8 mouse cellular contexts compared by ENCODE assay signal in genomic region chr14:21143406-21144115, GRCm38 (mm10).
DNase-seq lines count a peak whose midpoint lies in the region; ATAC-seq and TF ChIP-seq lines count a peak whose summit lies in the region.

No protein-coding gene starts in this region.

- DNase-seq in hindbrain, embryonic 11.5 days (ENCODE audit: low spot score): peak; percentile 65
- DNase-seq in 416B (ENCODE audit: low read depth) (peak; percentile 80), Patski (ENCODE audit: low read depth, low spot score) (no peak)
- DNase-seq in naive thymus-derived CD4-positive, alpha-beta T cell, adult 2 months (ENCODE audit: low read depth): peak; percentile 35

- TF ChIP-seq CTCF in Patski (IDR thresholded peaks at IDR 0.05): peak; percentile 70

- no peak overlapping the region for H3K4me2 ChIP-seq in hindbrain, embryonic 11.5 days (replicated peaks; ENCODE audit: low read depth, low read length)
- no peak overlapping the region for H3K4me2 ChIP-seq in hindbrain, embryonic 16.5 days (ENCODE audit: low read length)
- no peak overlapping the region for H3K4me2 ChIP-seq in kidney, embryonic 14.5 days (replicated peaks; ENCODE audit: low read depth, low read length)

- H3K9me3 ChIP-seq in hindbrain, embryonic 11.5 days (ENCODE audit: control insufficient read depth, low read length): no peaks in the 10 kb centered on the region
- H3K9me3 ChIP-seq in hindbrain, embryonic 16.5 days (ENCODE audit: control insufficient read depth, low read length): no peaks in the 10 kb centered on the region
- H3K9me3 ChIP-seq in kidney, embryonic 14.5 days (ENCODE audit: control insufficient read depth, low read length): no peaks in the 10 kb centered on the region

- H3K9ac ChIP-seq in hindbrain, embryonic 11.5 days (ENCODE audit: low read depth, low read length): no peak overlapping the region
- no peak overlapping the region for H3K9ac ChIP-seq in hindbrain, embryonic 16.5 days (ENCODE audit: low read depth, low read length)
- H3K9ac ChIP-seq in kidney, embryonic 14.5 days (ENCODE audit: low read depth, low read length): no peak overlapping the region

- no peaks in the 10 kb centered on the region for H3K36me3 ChIP-seq in hindbrain, embryonic 11.5 days (ENCODE audit: control insufficient read depth, insufficient read depth, low read length)
- H3K36me3 ChIP-seq in hindbrain, embryonic 16.5 days (ENCODE audit: control insufficient read depth, insufficient read depth, low read length): no peaks in the 10 kb centered on the region
- H3K36me3 ChIP-seq in kidney, embryonic 14.5 days (ENCODE audit: control insufficient read depth, insufficient read depth, low read length): no peaks in the 10 kb centered on the region

- H3K4me3 ChIP-seq in hindbrain, embryonic 11.5 days (ENCODE audit: low read depth, low read length): no peak overlapping the region
- H3K4me3 ChIP-seq in hindbrain, embryonic 16.5 days (ENCODE audit: low read length): no peak overlapping the region
- no peak overlapping the region for H3K4me3 ChIP-seq in kidney, embryonic 14.5 days (ENCODE audit: low read length)

- ATAC-seq in hindbrain, embryonic 11.5 days (ENCODE audit: low FRiP score): no peak
- no peak for ATAC-seq in hindbrain, embryonic 16.5 days
- no peak for ATAC-seq in Patski
- 0 out of 2 replicates have a peak, but pooled peaks have one; percentile 42 for ATAC-seq in erythroid progenitor cell, adult 5-6 weeks (replicated peaks; ENCODE audit: low FRiP score, poor library complexity, severe bottlenecking)
- ATAC-seq in kidney, embryonic 14.5 days (ENCODE audit: low FRiP score, low TSS enrichment): peak; percentile 52
- no peak for ATAC-seq in cerebellum, adult (ENCODE audit: insufficient number of reproducible peaks, low FRiP score, low TSS enrichment)

- WGBS in hindbrain, embryonic 11.5 days: 83% methylated on average over 8 of the region's 8 CpGs
- WGBS in hindbrain, embryonic 16.5 days: 69% methylated on average over 8 of the region's 8 CpGs
- 46% methylated on average over 8 of the region's 8 CpGs for WGBS in kidney, embryonic 14.5 days

- CTCF ChIA-PET in Patski (lab: Charles Lee): interaction anchor here (0.6 to 1.6 kb wide), 4 partner anchors 8 to 474 kb away, joined by 3 read pairs; no protein-coding TSS in a partner anchor

- no peak overlapping the region for H3K27ac ChIP-seq in hindbrain, embryonic 11.5 days (ENCODE audit: low read depth, low read length)
- H3K27ac ChIP-seq in hindbrain, embryonic 16.5 days (ENCODE audit: low read depth, low read length): no peak overlapping the region
- no peak overlapping the region; the same call in 1 of the 2 replicates for H3K27ac ChIP-seq in kidney, embryonic 14.5 days (ENCODE audit: low read depth, low read length)

- no peaks in the 10 kb centered on the region for H3K27me3 ChIP-seq in hindbrain, embryonic 11.5 days (ENCODE audit: control insufficient read depth, insufficient read depth, low read length)
- no peaks in the 10 kb centered on the region for H3K27me3 ChIP-seq in hindbrain, embryonic 16.5 days (replicated peaks; ENCODE audit: control insufficient read depth, insufficient read depth, low read length)
- H3K27me3 ChIP-seq in Patski: no peaks in the 10 kb centered on the region
- no peaks in the 10 kb centered on the region for H3K27me3 ChIP-seq in kidney, embryonic 14.5 days (ENCODE audit: control insufficient read depth, insufficient read depth, low read length)

- in situ Hi-C loops in Patski (cut with MboI; ENCODE audit: low pct_unique_long_range_greater_than_20kb): no loop called here

- H3K4me1 ChIP-seq in hindbrain, embryonic 11.5 days (replicated peaks; ENCODE audit: control insufficient read depth, insufficient read depth, low read length): no peaks in the 10 kb centered on the region
- no peaks in the 10 kb centered on the region for H3K4me1 ChIP-seq in hindbrain, embryonic 16.5 days (ENCODE audit: control insufficient read depth, insufficient read depth, low read depth, low read length)
- 0 out of 2 replicates have a peak, but pooled peaks cover 3% of the 10 kb centered on the region for H3K4me1 ChIP-seq in kidney, embryonic 14.5 days (ENCODE audit: control insufficient read depth, insufficient read depth, low read length)

- POLR2A ChIA-PET in Patski (lab: Charles Lee): interaction anchor here (0.6 kb wide), 1 partner anchor 62 kb away, joined by 3 read pairs; no protein-coding TSS in a partner anchor

Comparison
In these comparisons a context has a peak if more than half of its experiments do, and no peak if none do; other contexts are left out.
1. ATAC-seq: peak in erythroid progenitor cell, adult 5-6 weeks (single experiment) and kidney, embryonic 14.5 days (single experiment); none in hindbrain, embryonic 11.5 days (single experiment), hindbrain, embryonic 16.5 days (single experiment), Patski (single experiment) and cerebellum, adult (single experiment).